Mouse (Mus musculus): ENCODE data around the gene Stxbp3.

The Stxbp3 gene

DNA sequence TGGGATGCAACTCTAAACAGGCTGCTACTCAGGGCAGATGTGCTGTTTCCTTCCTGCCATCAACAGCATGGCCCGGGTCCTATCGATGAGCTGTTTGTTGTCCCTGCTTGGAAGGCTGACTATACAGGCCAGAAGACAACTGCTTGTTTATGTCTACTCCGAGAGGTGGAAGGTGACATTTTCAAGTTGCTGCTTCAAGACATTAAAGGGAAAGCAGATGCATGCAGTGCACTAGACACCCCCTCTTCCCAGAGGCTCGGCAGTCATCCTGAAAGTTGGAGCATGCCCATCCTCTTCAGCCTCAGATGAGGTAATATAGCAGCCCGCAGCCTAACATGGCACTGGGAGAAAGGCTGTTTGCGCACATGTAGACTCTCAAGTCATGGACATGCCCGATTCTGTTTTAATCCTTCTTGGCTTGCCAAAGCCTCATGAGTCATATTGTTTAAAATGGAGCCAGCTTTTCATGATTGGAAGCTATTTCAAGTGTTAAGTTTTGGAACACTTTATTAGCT, 77.7 kb downstream of the Stxbp3 start:
- peak; percentile 20 for DNase-seq

DNA sequence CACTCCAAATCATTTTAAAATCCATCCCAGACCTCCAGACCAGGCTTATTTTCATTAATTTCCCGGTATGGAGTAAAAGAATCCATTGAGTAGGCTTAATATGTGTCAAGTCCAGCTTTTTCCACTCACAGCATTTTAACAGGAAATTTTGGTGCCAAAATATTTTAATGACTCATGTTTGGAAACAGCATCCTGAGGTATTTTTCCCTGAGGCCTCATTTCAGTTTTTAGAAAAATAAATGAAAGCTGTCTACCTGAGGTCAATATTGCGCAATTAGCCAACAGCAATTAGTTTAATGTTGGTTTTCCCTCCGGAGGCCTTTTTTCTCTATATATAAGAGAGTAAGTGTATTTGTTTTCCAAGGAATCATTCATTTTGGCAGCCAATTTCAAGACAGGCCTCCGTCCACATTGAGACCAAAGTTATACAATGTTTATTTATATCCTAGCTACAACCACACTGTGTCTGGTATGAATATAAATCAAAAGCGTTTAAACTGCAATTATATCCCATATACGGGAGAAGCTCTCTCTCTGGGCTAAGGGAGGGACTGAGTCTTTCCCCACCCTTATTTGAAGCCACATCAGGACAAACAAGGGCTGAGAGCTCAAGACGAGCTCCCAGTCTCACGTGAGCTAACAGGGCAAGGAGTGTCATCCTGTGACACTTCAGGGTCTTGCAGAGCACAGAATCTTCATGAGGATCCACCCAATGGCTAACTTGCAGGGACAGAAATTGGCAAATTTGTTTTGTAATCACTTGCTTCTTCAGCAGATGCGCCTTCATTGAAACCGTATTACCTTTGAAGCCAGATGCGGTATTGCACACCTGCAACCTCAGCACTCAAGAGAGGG, 80.5 kb downstream of the Stxbp3 start:
- DNase-seq, result no peak

DNA sequence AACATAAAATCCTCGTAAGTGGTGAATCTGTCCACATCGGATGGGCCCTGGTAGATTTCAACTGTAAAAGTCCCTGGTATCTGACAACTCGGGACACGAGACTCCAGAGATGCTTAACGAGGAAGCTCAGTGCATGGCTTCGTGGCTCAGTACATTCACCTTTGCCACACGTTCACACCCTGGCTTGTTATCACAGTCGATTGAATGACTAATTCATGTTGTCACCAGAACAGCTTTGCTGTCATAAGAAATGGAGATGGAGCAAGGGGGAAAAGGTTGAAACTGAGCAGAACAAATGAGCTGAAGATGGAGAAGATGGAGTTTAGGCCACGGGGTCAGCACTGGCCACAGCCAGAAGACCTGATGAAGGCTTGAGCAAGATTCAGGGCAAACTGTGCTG, 82.8 kb downstream of the Stxbp3 start:
- no peak for DNase-seq

DNA sequence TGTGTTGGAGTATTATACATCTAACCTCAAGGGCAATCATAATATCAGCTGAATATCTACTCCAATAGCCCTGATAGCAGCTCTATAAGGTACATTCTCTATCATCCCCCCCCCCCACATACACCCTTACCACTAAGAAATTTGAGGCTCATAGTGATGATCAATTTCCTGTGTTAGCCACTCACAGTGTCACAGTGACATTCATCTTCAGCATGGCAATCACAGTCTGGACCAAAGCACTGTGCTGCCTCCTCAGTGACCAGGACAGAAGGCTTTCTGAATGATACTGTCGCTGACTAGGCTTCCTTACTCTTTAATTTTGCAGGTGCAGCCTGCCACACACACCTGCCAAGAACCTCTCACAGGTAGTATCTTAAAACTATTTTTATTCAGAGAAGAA, 84.2 kb downstream of the Stxbp3 start:
- DNase-seq, result no peak

DNA sequence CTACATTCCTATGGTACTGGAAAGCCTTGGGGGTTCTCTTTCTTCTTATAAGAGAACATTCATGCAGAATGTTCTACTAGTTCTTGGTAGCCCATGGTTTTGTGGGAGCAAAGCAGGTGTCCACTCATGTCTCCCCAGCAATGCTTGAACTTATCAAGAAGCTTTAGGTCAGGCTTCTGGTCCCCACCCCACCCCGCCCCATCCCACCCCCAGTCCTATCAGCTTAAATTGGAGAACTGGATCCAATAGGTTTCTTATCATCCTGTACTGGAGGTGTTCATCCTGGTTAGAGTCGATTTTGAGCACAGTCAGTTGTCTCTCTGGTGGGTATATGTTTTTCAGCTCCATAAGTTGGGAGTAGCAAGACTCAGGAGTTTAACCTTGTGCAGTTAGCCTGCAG, 84.8 kb downstream of the Stxbp3 start:
- no peak for DNase-seq

DNA sequence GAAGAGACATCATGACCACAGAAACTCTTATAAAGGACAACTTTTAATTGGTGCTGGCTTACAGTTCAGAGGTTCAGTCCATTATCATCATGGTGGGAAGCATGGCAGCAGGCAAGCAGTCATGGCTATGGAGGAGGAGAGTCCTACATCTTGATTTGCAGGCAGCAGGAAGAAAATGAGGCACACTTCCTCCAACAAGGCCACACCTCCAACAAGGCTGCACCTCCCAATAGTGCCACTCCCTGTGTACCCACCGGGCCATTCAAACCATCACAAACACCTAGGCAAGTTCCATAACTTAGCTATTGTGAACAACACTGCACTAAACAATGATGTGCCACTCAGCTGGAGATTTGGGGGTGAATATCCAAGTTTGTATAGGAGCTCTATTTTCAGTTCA, 85.8 kb downstream of the Stxbp3 start:
- DNase-seq, result no peak

DNA sequence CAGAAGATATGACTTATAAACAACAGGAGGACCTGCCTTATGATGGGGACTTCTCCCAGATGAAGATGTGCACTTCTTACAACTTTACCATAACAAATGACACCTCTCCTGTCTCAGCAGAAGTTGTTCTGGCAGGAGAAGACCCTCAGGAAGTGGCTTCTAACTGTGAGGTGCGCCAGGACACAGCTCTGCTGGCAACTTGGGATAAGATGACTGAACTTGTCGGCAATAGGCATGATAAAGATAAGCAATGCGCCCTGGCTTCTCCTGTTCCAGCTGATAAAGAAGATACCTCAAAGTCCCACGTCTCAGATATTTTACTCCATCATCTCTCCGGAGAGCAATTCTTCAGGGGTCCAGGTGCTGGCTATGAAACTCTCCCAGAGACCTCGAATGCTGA, 88.6 kb downstream of the Stxbp3 start:
- DNase-seq, result no peak

DNA sequence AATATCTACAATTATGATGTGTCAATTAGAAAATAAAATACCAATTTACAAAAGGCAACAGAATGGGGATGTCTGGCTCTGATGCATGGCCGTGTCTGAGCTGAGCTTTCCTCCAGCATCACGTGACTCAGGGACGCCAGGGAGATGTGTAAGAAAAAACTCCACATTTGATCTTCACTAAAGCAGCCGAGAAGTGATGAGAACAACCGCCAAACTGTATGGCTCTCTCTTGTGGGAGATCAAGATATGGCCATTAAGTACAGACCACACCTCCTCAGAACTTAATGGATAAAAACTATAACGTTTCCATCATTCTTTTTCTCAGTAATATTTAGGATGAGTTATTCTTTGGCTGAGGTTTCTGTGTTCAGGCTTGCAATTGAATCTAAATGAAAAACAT, 89.3 kb downstream of the Stxbp3 start:
- no peak for DNase-seq

DNA sequence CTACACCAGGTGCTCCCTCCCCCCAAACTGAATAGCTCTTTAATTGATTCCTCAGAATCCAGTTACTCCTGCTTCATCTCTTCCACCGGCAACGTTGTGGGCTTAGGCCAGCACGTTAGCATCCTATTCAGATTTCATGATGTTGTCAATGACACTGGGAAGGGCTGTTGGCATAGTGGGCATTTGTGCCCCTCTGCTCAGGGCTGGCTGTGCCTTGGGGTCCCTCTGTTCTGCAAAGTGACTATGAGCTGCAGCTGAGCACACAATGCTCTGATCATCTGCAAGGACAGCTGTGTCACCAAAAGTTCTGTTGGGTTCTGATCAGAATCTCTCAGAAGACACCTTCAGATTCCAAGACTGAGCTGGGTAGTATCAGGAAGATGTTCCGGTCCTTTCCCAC, 96.3 kb downstream of the Stxbp3 start:
- no peak for DNase-seq
